Mouse (Mus musculus): ENCODE measurements at regions not wholly inside any gene's neighbourhood (a gene's known extent, or its start where the extent isn't known, plus 50 kb on each side); places are given as distances from the start of the nearest gene placed in this dataset.

GRCm38 (mm10) chr3:56438900-56439299 lies 255.4 kb upstream of the Nbea start:
- in situ Hi-C loops (cut with MboI; ENCODE audit: low sequenced_read_pairs in 2 of 2, unreplicated experiment in 2 of 2) = no loop called here
- H3K27ac ChIP-seq (ENCODE audit: insufficient read depth, low read depth, low read length, poor library complexity, severe bottlenecking) = no peak overlapping the region
- H3K9ac ChIP-seq (ENCODE audit: insufficient read depth, low read depth, low read length, poor library complexity, severe bottlenecking) = no peak overlapping the region; the same call in 1 of the 2 replicates
- H3K36me3 ChIP-seq (ENCODE audit: control insufficient read depth, insufficient read depth, low read length, poor library complexity, severe bottlenecking) = no peaks in the 10 kb centered on the region
- no peak for DNase-seq (ENCODE audit: low read depth, low spot score)
- H3K4me1 ChIP-seq (ENCODE audit: control insufficient read depth in 2 of 2, insufficient read depth in 2 of 2, low read length in 2 of 2, poor library complexity in 1 of 2) = no peaks in the 10 kb centered on the region
- no peaks in the 10 kb centered on the region for H3K9me3 ChIP-seq (ENCODE audit: control insufficient read depth, insufficient read depth, low read depth, low read length)
- H3K4me3 ChIP-seq (ENCODE audit: insufficient read depth in 1 of 2, low read depth in 1 of 2, low read length in 2 of 2, poor library complexity in 1 of 2, severe bottlenecking in 1 of 2) = no peak overlapping the region
- TF ChIP-seq MAFK (IDR thresholded peaks at IDR 0.05; ENCODE audit: insufficient read depth, low read depth, low read length) = no peak
- no peak for TF ChIP-seq ZC3H11A (IDR thresholded peaks at IDR 0.05; ENCODE audit: borderline replicate concordance, low read depth, low read length)
- TF ChIP-seq CHD2 (IDR thresholded peaks at IDR 0.05; ENCODE audit: low read depth, low read length) = no peak
- TF ChIP-seq HCFC1 (IDR thresholded peaks at IDR 0.05; ENCODE audit: borderline replicate concordance, insufficient read depth, low read length) = no peak
- no peak for TF ChIP-seq ZNF384 (IDR thresholded peaks at IDR 0.05; ENCODE audit: low read depth, low read length)

- DNase-seq (ENCODE audit: low read depth, low spot score) = no peak
These were observed 254.7 kb upstream of the Nbea start for GRCm38 (mm10) chr3:56438020-56438747.

GRCm38 (mm10) chr3:56437058-56437457 lies 253.6 kb upstream of the Nbea start:
- peak; percentile 2 for DNase-seq (ENCODE audit: low read depth, low spot score)
- Histone ChIP-seq H3K4me1 (ENCODE audit: control insufficient read depth in 2 of 2, insufficient read depth in 2 of 2, low read length in 2 of 2, poor library complexity in 1 of 2) (no peaks in the 10 kb centered on the region), H3K9me3 (ENCODE audit: control insufficient read depth, insufficient read depth, low read depth, low read length) (no peaks in the 10 kb centered on the region), H3K36me3 (ENCODE audit: control insufficient read depth, insufficient read depth, low read length, poor library complexity, severe bottlenecking) (no peaks in the 10 kb centered on the region), H3K4me3 (ENCODE audit: insufficient read depth in 1 of 2, low read depth in 1 of 2, low read length in 2 of 2, poor library complexity in 1 of 2, severe bottlenecking in 1 of 2) (no peak overlapping the region), H3K9ac (ENCODE audit: insufficient read depth, low read depth, low read length, poor library complexity, severe bottlenecking) (no peak overlapping the region), H3K27ac (ENCODE audit: insufficient read depth, low read depth, low read length, poor library complexity, severe bottlenecking) (no peak overlapping the region)
- TF ChIP-seq ZNF384 (IDR thresholded peaks at IDR 0.05; ENCODE audit: low read depth, low read length) (no peak), CHD2 (IDR thresholded peaks at IDR 0.05; ENCODE audit: low read depth, low read length) (no peak), ZC3H11A (IDR thresholded peaks at IDR 0.05; ENCODE audit: borderline replicate concordance, low read depth, low read length) (no peak)
- in situ Hi-C loops (cut with MboI; ENCODE audit: low sequenced_read_pairs in 2 of 2, unreplicated experiment in 2 of 2) = no loop called here

More at GRCm38 (mm10) chr3:56438020-56438747, 254.7 kb upstream of the Nbea start:
- TF ChIP-seq ZC3H11A (IDR thresholded peaks at IDR 0.05; ENCODE audit: borderline replicate concordance, low read depth, low read length) (no peak), ZNF384 (IDR thresholded peaks at IDR 0.05; ENCODE audit: low read depth, low read length) (no peak), MAFK (IDR thresholded peaks at IDR 0.05; ENCODE audit: insufficient read depth, low read depth, low read length) (no peak), CHD2 (IDR thresholded peaks at IDR 0.05; ENCODE audit: low read depth, low read length) (no peak), HCFC1 (IDR thresholded peaks at IDR 0.05; ENCODE audit: borderline replicate concordance, insufficient read depth, low read length) (no peak)
- H3K36me3 ChIP-seq (ENCODE audit: control insufficient read depth, insufficient read depth, low read length, poor library complexity, severe bottlenecking) = no peaks in the 10 kb centered on the region
- in situ Hi-C loops (cut with MboI; ENCODE audit: low sequenced_read_pairs in 2 of 2, unreplicated experiment in 2 of 2) = no loop called here
- H3K9me3 ChIP-seq (ENCODE audit: control insufficient read depth, insufficient read depth, low read depth, low read length) = no peaks in the 10 kb centered on the region
- H3K4me3 ChIP-seq (ENCODE audit: insufficient read depth in 1 of 2, low read depth in 1 of 2, low read length in 2 of 2, poor library complexity in 1 of 2, severe bottlenecking in 1 of 2) = no peak overlapping the region
- no peak overlapping the region for H3K9ac ChIP-seq (ENCODE audit: insufficient read depth, low read depth, low read length, poor library complexity, severe bottlenecking)
- no peaks in the 10 kb centered on the region for H3K4me1 ChIP-seq (ENCODE audit: control insufficient read depth in 2 of 2, insufficient read depth in 2 of 2, low read length in 2 of 2, poor library complexity in 1 of 2)
- H3K27ac ChIP-seq (ENCODE audit: insufficient read depth, low read depth, low read length, poor library complexity, severe bottlenecking) = no peak overlapping the region

DNA sequence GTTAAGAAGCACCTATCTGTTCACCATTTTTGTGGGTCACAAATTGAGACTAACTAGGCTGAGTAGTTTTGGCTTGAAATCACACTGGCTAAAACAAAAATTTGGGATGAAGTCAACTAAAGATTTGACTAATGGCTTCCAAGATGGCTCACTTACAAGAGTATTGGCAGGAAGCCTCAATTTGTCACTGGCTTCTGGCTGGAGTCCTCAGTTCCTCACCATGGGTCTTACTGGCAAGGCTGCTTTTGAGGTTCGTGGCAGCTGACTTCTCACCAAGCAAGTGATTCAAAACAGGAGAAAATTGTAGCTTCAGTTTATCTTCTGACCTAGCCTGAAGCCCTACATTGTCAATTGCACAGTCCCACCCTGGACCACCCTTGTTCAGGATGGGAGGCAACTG lies 250.0 kb upstream of the Nbea start:
- no peaks in the 10 kb centered on the region for H3K36me3 ChIP-seq (ENCODE audit: control insufficient read depth, insufficient read depth, low read length, poor library complexity, severe bottlenecking)
- DNase-seq (ENCODE audit: low read depth, low spot score) = no peak

More for the DNA sequence above, 250.0 kb upstream of the Nbea start:
- Histone ChIP-seq H3K27ac (ENCODE audit: insufficient read depth, low read depth, low read length, poor library complexity, severe bottlenecking) (no peak overlapping the region), H3K9me3 (ENCODE audit: control insufficient read depth, insufficient read depth, low read depth, low read length) (no peaks in the 10 kb centered on the region), H3K4me3 (ENCODE audit: insufficient read depth in 1 of 2, low read depth in 1 of 2, low read length in 2 of 2, poor library complexity in 1 of 2, severe bottlenecking in 1 of 2) (no peak overlapping the region), H3K4me1 (ENCODE audit: control insufficient read depth in 2 of 2, insufficient read depth in 2 of 2, low read length in 2 of 2, poor library complexity in 1 of 2) (no peaks in the 10 kb centered on the region), H3K9ac (ENCODE audit: insufficient read depth, low read depth, low read length, poor library complexity, severe bottlenecking) (no peak overlapping the region)
- TF ChIP-seq CHD2 (IDR thresholded peaks at IDR 0.05; ENCODE audit: low read depth, low read length) (no peak), ZNF384 (IDR thresholded peaks at IDR 0.05; ENCODE audit: low read depth, low read length) (no peak), HCFC1 (IDR thresholded peaks at IDR 0.05; ENCODE audit: borderline replicate concordance, insufficient read depth, low read length) (no peak), ZC3H11A (IDR thresholded peaks at IDR 0.05; ENCODE audit: borderline replicate concordance, low read depth, low read length) (no peak), MAFK (IDR thresholded peaks at IDR 0.05; ENCODE audit: insufficient read depth, low read depth, low read length) (no peak)
- in situ Hi-C loops (cut with MboI; ENCODE audit: low sequenced_read_pairs in 2 of 2, unreplicated experiment in 2 of 2) = no loop called here

Data from ES-E14 (cell line).